Mouse (Mus musculus) heart, embryonic 11.5 days (tissue): ENCODE results near the gene Cebpa. TPM values are rescaled to one million over a fixed set of nuclear protein-coding genes. Genes with fewer than 3 reads are reported as not detected.

Experiments used
- ATAC-seq: fragments of 200-750 bp; cut with Nextera tagmentation; replicated peaks from 2 replicates; pipeline ENCODE4 v1.8.0; 2017; ENCODE audit warnings: moderate library complexity; ENCODE audit not compliant: insufficient number of reproducible peaks, low FRiP score, low TSS enrichment
- H3K27ac ChIP-seq: fragments of 300-500 bp; sonication (generic); 2 replicates; pipeline ENCODE4 v1.5.1; 2014; ENCODE audit warnings: mild to moderate bottlenecking, low read depth, low read length
- H3K27me3 ChIP-seq: fragments of 300-500 bp; sonication (generic); 2 replicates; pipeline ENCODE4 v1.6.1; 2014; ENCODE audit warnings: mild to moderate bottlenecking, low read length, mixed read lengths; ENCODE audit not compliant: control insufficient read depth, insufficient read depth
- H3K36me3 ChIP-seq: fragments of 300-500 bp; sonication (generic); 2 replicates; pipeline ENCODE4 v1.6.1; 2014; ENCODE audit warnings: mild to moderate bottlenecking, low read length, moderate library complexity, mixed read lengths; ENCODE audit not compliant: control insufficient read depth, insufficient read depth
- H3K4me1 ChIP-seq: fragments of 300-500 bp; sonication (generic); 2 replicates; pipeline ENCODE4 v1.6.1; 2014; ENCODE audit warnings: low read length; ENCODE audit not compliant: control insufficient read depth, insufficient read depth
- H3K4me2 ChIP-seq: fragments of 300-500 bp; sonication (generic); 2 replicates; pipeline ENCODE4 v1.6.1; 2014; ENCODE audit warnings: mild to moderate bottlenecking, moderate library complexity
- H3K4me3 ChIP-seq: fragments of 300-500 bp; sonication (generic); 2 replicates; pipeline ENCODE4 v1.5.1; 2014; ENCODE audit warnings: low read depth, low read length
- H3K9ac ChIP-seq: fragments of 300-500 bp; sonication (generic); 2 replicates; pipeline ENCODE4 v1.6.1; 2014; ENCODE audit warnings: mild to moderate bottlenecking, low read depth, low read length, moderate library complexity
- H3K9me3 ChIP-seq: fragments of 300-500 bp; sonication (generic); replicated peaks from 2 replicates; pipeline ENCODE4 v1.6.1; 2016; ENCODE audit warnings: low read length; ENCODE audit not compliant: control insufficient read depth
- WGBS: fragments of 180-500 bp; shearing (Covaris S2); extraction: QIAGEN DNeasy Blood & Tissue Kit; methylation state at CpG from one replicate; pipeline ENCODE4 v1.1.7; 2014; ENCODE audit not compliant: insufficient replicate concordance; 5-methylcytosine and 5-hydroxymethylcytosine counted together
- polyA plus RNA-seq: library from polyadenylated mRNA; unstranded; fragments of >200 nt; fragmentation: Nextera tagmentation; extraction: Ambion mirVana; gene quantifications from 2 replicates; pipeline ENCODE4 v1.2.1, GENCODE M21; 2014

The Cebpa gene
- polyA plus RNA-seq, 1 experiment from 2014 or later, result 0.47 TPM

DNA sequence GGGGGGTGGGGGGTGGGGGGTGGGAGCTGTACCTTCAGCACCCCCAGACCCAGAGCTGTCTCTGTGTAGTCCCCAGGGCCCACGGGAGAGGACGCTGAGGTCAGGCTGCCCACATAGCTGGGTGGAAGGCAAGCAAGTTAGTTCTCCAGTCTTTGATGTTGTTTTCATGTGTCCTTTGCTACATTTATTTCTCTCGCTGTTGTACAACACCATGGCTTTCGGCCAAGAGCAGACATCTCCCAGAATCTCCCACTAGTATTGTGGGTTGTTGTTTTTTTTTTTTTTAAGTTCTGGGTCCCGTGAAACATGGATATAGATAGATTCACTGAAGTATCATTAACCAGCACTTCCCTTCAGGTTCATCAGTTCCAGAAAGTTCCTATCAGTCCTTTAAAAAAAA, 11.8 kb downstream of the Cebpa start:
- Histone ChIP-seq H3K27ac (no peak overlapping the region), H3K9me3 (peaks cover 2% of the 10 kb centered on the region; the same call in 1 of the 2 replicates), H3K4me3 (no peak overlapping the region), H3K4me2 (no peak overlapping the region), H3K36me3 (no peaks in the 10 kb centered on the region), H3K9ac (no peak overlapping the region), H3K27me3 (peaks cover 9% of the 10 kb centered on the region), H3K4me1 (no peaks in the 10 kb centered on the region)
- no peak for ATAC-seq
- WGBS, result 83% methylated on average over 5 of the region's 5 CpGs

DNA sequence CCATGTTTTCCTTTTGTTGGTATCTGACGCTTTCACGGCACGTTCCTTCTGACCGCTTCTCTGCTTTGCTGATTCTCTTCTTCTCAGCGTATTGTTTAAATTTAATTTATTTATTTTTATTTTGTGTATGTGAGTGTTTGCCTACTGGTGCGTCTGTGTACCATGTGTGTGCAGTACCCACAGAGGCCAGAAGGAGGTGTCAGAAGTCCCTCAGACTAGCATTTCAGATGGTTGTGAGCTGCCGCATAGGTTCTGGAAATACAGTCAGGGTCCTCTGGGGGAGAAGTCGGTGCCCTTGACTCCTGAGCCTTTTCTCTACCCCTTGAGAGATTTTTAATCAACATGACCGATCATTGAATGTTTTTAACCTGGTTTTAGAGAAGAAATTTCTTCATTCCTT, 12.5 kb downstream of the Cebpa start:
- H3K9me3 ChIP-seq, result peaks cover 2% of the 10 kb centered on the region; the same call in 1 of the 2 replicates
- WGBS, result 93% methylated on average over 9 of the region's 9 CpGs
- H3K4me2 ChIP-seq, result no peak overlapping the region
- no peaks in the 10 kb centered on the region for H3K4me1 ChIP-seq
- H3K27me3 ChIP-seq, result peaks cover 9% of the 10 kb centered on the region
- H3K36me3 ChIP-seq, result no peaks in the 10 kb centered on the region
- ATAC-seq, result no peak
- no peak overlapping the region for H3K27ac ChIP-seq
- H3K9ac ChIP-seq, result no peak overlapping the region
- no peak overlapping the region for H3K4me3 ChIP-seq

DNA sequence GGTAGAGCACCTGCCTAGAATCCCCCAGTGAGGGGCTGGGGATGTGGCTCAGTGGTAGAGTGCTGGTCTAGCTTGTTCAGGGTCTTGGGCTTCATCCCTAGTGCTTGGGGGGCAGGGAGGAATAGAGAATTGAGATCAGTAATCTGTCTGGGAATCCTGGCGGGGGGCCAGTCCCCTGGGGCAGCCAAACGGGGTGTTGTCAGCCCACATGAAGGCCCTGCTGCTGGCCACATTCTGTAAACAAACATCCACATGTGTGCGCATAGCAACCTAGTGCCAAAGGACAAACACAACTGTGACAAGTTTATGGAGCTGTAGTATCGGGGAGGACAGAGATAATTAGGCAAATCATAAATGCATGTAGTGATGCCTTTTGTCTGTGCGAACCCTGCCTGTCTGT, 15.5 kb downstream of the Cebpa start:
- Histone ChIP-seq H3K4me3 (no peak overlapping the region), H3K9me3 (peaks cover 2% of the 10 kb centered on the region; the same call in 1 of the 2 replicates), H3K27ac (no peak overlapping the region), H3K36me3 (no peaks in the 10 kb centered on the region), H3K27me3 (no peaks in the 10 kb centered on the region), H3K4me1 (no peaks in the 10 kb centered on the region), H3K9ac (no peak overlapping the region), H3K4me2 (no peak overlapping the region)
- no peak for ATAC-seq
- WGBS, result 33% methylated on average over 5 of the region's 5 CpGs

DNA sequence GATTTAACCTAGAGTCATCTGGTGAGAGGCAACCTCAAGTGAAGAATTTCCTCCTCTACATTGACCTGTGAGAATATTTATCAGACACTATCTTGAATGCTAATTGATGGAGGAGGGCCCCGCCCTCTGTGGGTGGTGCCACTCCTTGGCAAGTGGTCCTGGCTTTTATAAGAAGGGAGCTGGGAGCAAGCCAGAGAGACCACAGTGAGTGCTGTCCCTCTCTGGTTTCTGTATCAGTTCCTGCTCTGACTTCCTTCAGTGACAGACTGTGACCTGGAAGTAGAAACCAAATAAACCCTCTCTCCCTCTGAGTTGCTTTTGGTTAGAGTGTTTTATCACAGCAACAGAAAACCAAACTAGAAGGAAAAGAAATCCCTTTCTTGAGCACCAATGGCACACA, 18.4 kb downstream of the Cebpa start:
- Histone ChIP-seq H3K4me1 (no peaks in the 10 kb centered on the region), H3K9me3 (no peaks in the 10 kb centered on the region), H3K27me3 (no peaks in the 10 kb centered on the region), H3K4me2 (no peak overlapping the region), H3K9ac (no peak overlapping the region), H3K4me3 (no peak overlapping the region), H3K36me3 (no peaks in the 10 kb centered on the region), H3K27ac (no peak overlapping the region)
- WGBS, result 82% methylated on average over 1 of the region's 1 CpGs
- ATAC-seq, result no peak

DNA sequence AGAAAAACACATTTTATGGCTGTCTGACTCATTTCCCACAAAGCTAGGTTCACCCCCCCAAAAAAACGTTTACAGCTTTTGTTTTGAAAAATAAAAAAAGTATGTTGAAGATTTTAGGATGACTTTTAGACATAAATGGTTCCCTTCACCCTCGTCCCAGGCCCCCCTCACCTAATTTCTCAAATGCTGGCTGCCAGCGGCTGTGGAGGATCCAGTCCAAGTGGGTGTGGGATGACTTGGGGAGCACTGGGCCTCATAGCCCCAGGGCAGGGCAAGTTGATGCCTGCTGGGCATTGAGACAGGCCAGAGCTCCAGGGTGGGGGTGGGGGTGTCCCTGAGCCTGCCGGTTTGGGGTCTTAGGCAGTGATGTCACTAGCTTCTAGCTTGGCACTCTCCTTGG, 19.4 kb downstream of the Cebpa start:
- Histone ChIP-seq H3K9me3 (no peaks in the 10 kb centered on the region), H3K4me2 (no peak overlapping the region), H3K27ac (no peak overlapping the region), H3K4me1 (no peaks in the 10 kb centered on the region), H3K9ac (no peak overlapping the region), H3K36me3 (no peaks in the 10 kb centered on the region), H3K27me3 (no peaks in the 10 kb centered on the region), H3K4me3 (no peak overlapping the region)
- WGBS, result 62% methylated on average over 4 of the region's 4 CpGs
- ATAC-seq, result no peak

DNA sequence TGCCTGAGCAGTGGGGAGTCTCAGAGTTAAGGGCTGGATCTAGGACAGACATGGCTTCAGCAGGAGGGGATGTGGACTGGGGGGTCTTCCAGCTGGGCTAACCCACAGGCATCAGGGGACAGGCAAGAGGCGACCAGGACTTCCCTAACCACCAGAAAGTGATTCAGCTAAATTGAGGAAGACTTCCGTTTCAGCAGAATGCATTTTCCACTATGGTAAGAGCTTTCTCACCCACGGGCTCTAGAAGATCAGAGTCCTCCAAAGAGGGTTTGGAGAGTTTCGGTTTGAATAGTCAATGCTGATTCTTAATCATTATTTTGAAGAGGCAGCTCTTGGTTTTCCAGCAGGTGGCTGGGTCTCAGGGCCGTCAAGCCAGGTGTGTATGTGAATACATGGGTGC, 20.8 kb downstream of the Cebpa start:
- WGBS, result 79% methylated on average over 5 of the region's 5 CpGs
- H3K36me3 ChIP-seq, result no peaks in the 10 kb centered on the region
- no peaks in the 10 kb centered on the region for H3K27me3 ChIP-seq
- no peak for ATAC-seq
- H3K27ac ChIP-seq, result no peak overlapping the region
- H3K4me2 ChIP-seq, result no peak overlapping the region
- H3K9ac ChIP-seq, result no peak overlapping the region
- no peaks in the 10 kb centered on the region for H3K9me3 ChIP-seq
- no peak overlapping the region for H3K4me3 ChIP-seq
- no peaks in the 10 kb centered on the region for H3K4me1 ChIP-seq

DNA sequence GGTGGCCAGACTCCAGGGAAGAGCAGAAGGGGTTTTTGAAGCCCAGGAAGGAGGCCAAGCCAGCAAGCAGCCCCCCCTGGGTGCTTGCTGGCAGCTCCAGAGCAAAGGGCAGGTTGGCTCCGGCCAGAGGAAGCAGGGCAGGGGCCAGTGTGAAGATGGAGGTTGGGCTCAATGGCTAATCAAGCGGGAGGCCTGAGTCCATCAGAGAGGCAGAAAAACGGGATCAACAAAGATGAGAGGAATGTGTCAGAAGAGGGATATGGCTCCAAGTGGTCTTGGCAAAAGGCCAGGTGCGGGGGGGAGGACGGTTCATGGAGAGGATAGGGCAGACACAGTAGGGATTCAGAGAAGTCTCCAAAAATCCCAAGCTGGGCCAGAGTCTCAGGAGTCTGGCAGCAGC, 22.4 kb downstream of the Cebpa start:
- no peak overlapping the region for H3K4me3 ChIP-seq
- H3K4me2 ChIP-seq, result no peak overlapping the region
- ATAC-seq, result no peak
- no peak overlapping the region for H3K27ac ChIP-seq
- H3K36me3 ChIP-seq, result no peaks in the 10 kb centered on the region
- H3K27me3 ChIP-seq, result no peaks in the 10 kb centered on the region
- no peak overlapping the region for H3K9ac ChIP-seq
- no peaks in the 10 kb centered on the region for H3K9me3 ChIP-seq
- WGBS, result 39% methylated on average over 5 of the region's 5 CpGs
- H3K4me1 ChIP-seq, result no peaks in the 10 kb centered on the region

DNA sequence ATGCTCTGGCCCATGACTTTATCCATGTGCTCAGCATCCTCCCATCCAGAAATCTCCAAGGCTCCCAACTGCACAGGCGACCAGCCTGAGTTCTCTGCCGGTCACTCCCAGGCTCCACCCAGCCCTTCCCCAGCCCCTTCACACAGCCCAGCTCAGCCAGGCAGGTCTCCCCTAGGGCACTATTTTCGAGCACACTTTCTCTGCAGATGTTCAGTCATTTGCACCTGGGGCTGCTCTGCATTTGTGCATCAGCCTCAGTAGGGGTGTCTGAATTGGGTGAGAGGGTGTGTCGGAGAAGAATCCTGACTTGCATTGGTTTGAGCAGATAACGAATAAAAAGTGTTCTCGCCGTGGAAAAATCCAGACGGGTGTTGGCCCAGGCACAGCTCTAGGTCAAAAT, 23.4 kb downstream of the Cebpa start:
- H3K27ac ChIP-seq, result no peak overlapping the region
- H3K36me3 ChIP-seq, result no peaks in the 10 kb centered on the region
- WGBS, result 64% methylated on average over 8 of the region's 8 CpGs
- no peaks in the 10 kb centered on the region for H3K4me1 ChIP-seq
- H3K9ac ChIP-seq, result no peak overlapping the region
- ATAC-seq, result no peak
- H3K9me3 ChIP-seq, result no peaks in the 10 kb centered on the region
- no peak overlapping the region for H3K4me2 ChIP-seq
- no peak overlapping the region for H3K4me3 ChIP-seq
- no peaks in the 10 kb centered on the region for H3K27me3 ChIP-seq

DNA sequence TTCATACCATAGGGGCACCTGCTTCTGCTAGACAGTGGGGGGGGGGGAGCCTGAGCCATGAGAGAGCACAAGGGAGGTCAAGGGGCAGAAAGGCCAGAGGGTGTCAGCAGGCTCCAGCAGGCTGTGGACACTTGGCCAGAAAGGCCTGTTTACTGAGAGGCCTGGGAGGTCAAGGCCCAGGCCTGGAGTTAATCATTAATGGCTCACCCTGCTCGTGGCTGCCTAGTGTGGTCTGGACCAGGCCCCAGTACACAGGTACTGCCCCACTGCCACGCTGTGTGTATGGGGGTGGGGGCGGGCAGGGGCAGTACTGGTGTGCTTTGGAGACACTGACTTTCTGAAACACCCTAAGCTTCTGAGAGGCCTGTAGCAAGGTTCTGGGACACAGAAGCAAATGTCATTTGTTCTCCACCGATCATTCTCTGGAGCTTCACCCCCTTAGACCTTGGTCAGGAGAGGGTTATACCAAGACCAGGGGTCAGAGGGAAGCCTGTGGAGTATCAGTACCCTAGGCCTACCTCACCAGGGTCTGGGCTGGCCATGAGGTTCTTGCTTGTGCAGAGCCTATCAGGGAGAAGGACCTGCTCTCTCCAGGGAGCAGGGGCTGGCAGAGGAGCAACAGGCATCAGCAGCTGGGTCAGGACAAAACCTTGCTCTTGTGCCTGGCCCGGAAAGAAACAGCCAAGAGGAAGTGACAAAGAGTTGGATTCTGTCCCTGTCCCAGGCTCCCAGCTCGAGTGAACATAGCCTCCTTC, 24.9 kb downstream of the Cebpa start:
- H3K4me3 ChIP-seq, result no peak overlapping the region
- H3K9me3 ChIP-seq, result no peaks in the 10 kb centered on the region
- no peak overlapping the region for H3K27ac ChIP-seq
- H3K9ac ChIP-seq, result 0 out of 2 replicates have a peak overlapping the region, but pooled peaks have one; percentile 47
- H3K36me3 ChIP-seq, result no peaks in the 10 kb centered on the region
- no peak for ATAC-seq
- 65% methylated on average over 6 of the region's 6 CpGs for WGBS
- no peak overlapping the region for H3K4me2 ChIP-seq
- no peaks in the 10 kb centered on the region for H3K27me3 ChIP-seq
- no peaks in the 10 kb centered on the region for H3K4me1 ChIP-seq
